Mouse (Mus musculus): ENCODE results near the gene E030018B13Rik. TPM values are rescaled to one million over a fixed set of nuclear protein-coding genes. Genes with fewer than 3 reads are reported as not detected.

Gene E030018B13Rik
- total and polyA plus RNA-seq, 3 experiments = 0.07 TPM; not detected in 2

GRCm38 (mm10) chr7:63926492-63926891 is 9.8 kb downstream of the E030018B13Rik start:
- H3K27me3 ChIP-seq (ENCODE audit: control insufficient read depth in 1 of 2, insufficient read depth in 2 of 2, low read length in 2 of 2) = no peaks in the 10 kb centered on the region
- no peak for DNase-seq (ENCODE audit: low read depth, low spot score)
- H3K36me3 ChIP-seq (ENCODE audit: control insufficient read depth in 1 of 2, insufficient read depth in 2 of 2, low read length in 2 of 2) = peaks cover 0 to 58% of the 10 kb centered on the region in 2 experiments; a peak in 3 of 4 replicates
- H3K79me2 ChIP-seq (ENCODE audit: control insufficient read depth, insufficient read depth, low read length, poor library complexity) = peaks cover 69% of the 10 kb centered on the region
- no peak overlapping the region; the same call in 1 of the 2 replicates for H3K27ac ChIP-seq (ENCODE audit: control insufficient read depth, low read depth, low read length)
- TF ChIP-seq SIN3A (IDR thresholded peaks at IDR 0.05; ENCODE audit: low read length) (no peak), USF2 (IDR thresholded peaks at IDR 0.05; ENCODE audit: borderline replicate concordance in 1 of 2, insufficient read depth in 1 of 2, low read depth in 1 of 2, low read length in 2 of 2) (no peak), POLR2AphosphoS5 (IDR thresholded peaks at IDR 0.05; ENCODE audit: borderline replicate concordance, low read depth, low read length) (no peak), TAL1 (IDR thresholded peaks at IDR 0.05; ENCODE audit: low read length) (no peak), NELFE (IDR thresholded peaks at IDR 0.05; ENCODE audit: low read depth, low read length) (no peak), POLR2A (IDR thresholded peaks at IDR 0.05; ENCODE audit: control insufficient read depth in 1 of 2, insufficient read depth in 1 of 2, low read depth in 1 of 2, low read length in 2 of 2, poor library complexity in 1 of 2) (no peak), BHLHE40 (IDR thresholded peaks at IDR 0.05; ENCODE audit: borderline replicate concordance, low read depth, low read length) (no peak), POLR2AphosphoS2 (IDR thresholded peaks at IDR 0.05; ENCODE audit: low read length) (no peak), MAX (IDR thresholded peaks at IDR 0.05; ENCODE audit: low read length) (no peak), SMC3 (IDR thresholded peaks at IDR 0.05; ENCODE audit: low read depth, low read length) (no peak), GABPA (IDR thresholded peaks at IDR 0.05; ENCODE audit: low read depth, low read length) (no peak)
- H3K9me3 ChIP-seq (replicated peaks; ENCODE audit: insufficient read depth, low read length) = no peaks in the 10 kb centered on the region
- no peak overlapping the region for H3K9ac ChIP-seq (ENCODE audit: control insufficient read depth, low read depth, low read length, poor library complexity, severe bottlenecking)
- H3K4me1 ChIP-seq (ENCODE audit: control insufficient read depth in 1 of 2, insufficient read depth in 2 of 2, low read length in 2 of 2) = peaks cover 54 to 68% of the 10 kb centered on the region in 2 experiments
- H3K4me3 ChIP-seq (ENCODE audit: control insufficient read depth in 1 of 2, insufficient read depth in 1 of 2, low read depth in 2 of 2, low read length in 2 of 2) = no peak overlapping the region

- H3K9me3 ChIP-seq (replicated peaks; ENCODE audit: insufficient read depth, low read length) = no peaks in the 10 kb centered on the region
- no peaks in the 10 kb centered on the region for H3K27me3 ChIP-seq (ENCODE audit: control insufficient read depth in 1 of 2, insufficient read depth in 2 of 2, low read length in 2 of 2)
- H3K4me1 ChIP-seq (ENCODE audit: control insufficient read depth in 1 of 2, insufficient read depth in 2 of 2, low read length in 2 of 2) = peaks cover 49 to 64% of the 10 kb centered on the region in 2 experiments
- peaks cover 0 to 52% of the 10 kb centered on the region in 2 experiments; a peak in 2 of 4 replicates for H3K36me3 ChIP-seq (ENCODE audit: control insufficient read depth in 1 of 2, insufficient read depth in 2 of 2, low read length in 2 of 2)
- TF ChIP-seq POLR2A (IDR thresholded peaks at IDR 0.05; ENCODE audit: control insufficient read depth in 1 of 2, insufficient read depth in 1 of 2, low read depth in 1 of 2, low read length in 2 of 2, poor library complexity in 1 of 2) (no peak), KAT2A (conservative IDR thresholded peaks at IDR 0.05; ENCODE audit: low read depth, low read length) (no peak), RAD21 (IDR thresholded peaks at IDR 0.05; ENCODE audit: low read depth, low read length) (no peak), MYB (IDR thresholded peaks at IDR 0.05; ENCODE audit: low read depth, low read length) (no peak), MAZ (IDR thresholded peaks at IDR 0.05; ENCODE audit: low read depth, low read length) (no peak), EP300 (IDR thresholded peaks at IDR 0.05; ENCODE audit: low read depth in 1 of 2, low read length in 2 of 2) (no peak), SMC3 (IDR thresholded peaks at IDR 0.05; ENCODE audit: low read depth, low read length) (no peak), CHD2 (IDR thresholded peaks at IDR 0.05; ENCODE audit: low read length) (no peak), ZNF384 (IDR thresholded peaks at IDR 0.05; ENCODE audit: low read depth, low read length) (no peak), HCFC1 (IDR thresholded peaks at IDR 0.05; ENCODE audit: low read depth, low read length) (no peak), MXI1 (IDR thresholded peaks at IDR 0.05; ENCODE audit: low read depth, low read length) (no peak), MYC (IDR thresholded peaks at IDR 0.05; ENCODE audit: low read depth, low read length) (no peak), GATA1 (IDR thresholded peaks at IDR 0.05; ENCODE audit: low read depth, low read length) (no peak), GABPA (IDR thresholded peaks at IDR 0.05; ENCODE audit: low read depth, low read length) (no peak), MEF2A (IDR thresholded peaks at IDR 0.05; ENCODE audit: extremely low read depth, insufficient replicate concordance, low read depth, low read length, poor library complexity, severe bottlenecking) (no peak), POLR2AphosphoS5 (IDR thresholded peaks at IDR 0.05; ENCODE audit: borderline replicate concordance, low read depth, low read length) (no peak), NELFE (IDR thresholded peaks at IDR 0.05; ENCODE audit: low read depth, low read length) (no peak)
- H3K79me2 ChIP-seq (ENCODE audit: control insufficient read depth, insufficient read depth, low read length, poor library complexity) = peaks cover 73% of the 10 kb centered on the region
- H3K9ac ChIP-seq (ENCODE audit: control insufficient read depth, low read depth, low read length, poor library complexity, severe bottlenecking) = no peak overlapping the region
- H3K27ac ChIP-seq (ENCODE audit: control insufficient read depth, low read depth, low read length) = no peak overlapping the region
- no peak for DNase-seq (ENCODE audit: low read depth, low spot score)
- no peak overlapping the region for H3K4me3 ChIP-seq (ENCODE audit: control insufficient read depth in 1 of 2, insufficient read depth in 1 of 2, low read depth in 2 of 2, low read length in 2 of 2)
Measured at GRCm38 (mm10) chr7:63927121-63927520, 10.5 kb downstream of the E030018B13Rik start.

Measured in MEL (cell line).